Mouse (Mus musculus) lung, postnatal 0 days (tissue): ENCODE measurements at regions not wholly inside any gene's neighbourhood (a gene's known extent, or its start where the extent isn't known, plus 50 kb on each side); places are given as distances from the start of the nearest gene placed in this dataset.

Experiments used
- ATAC-seq: fragments of 200-750 bp; cut with Nextera tagmentation; 2 replicates; pipeline ENCODE4 v1.8.0; 2017; ENCODE audit warnings: moderate library complexity
- DNase-seq: peaks from one replicate; pipeline ENCODE4 v3.0.0-alpha.2; 2016; ENCODE audit warnings: low spot score
- H3K27ac ChIP-seq: fragments of 300-500 bp; sonication (generic); 2 replicates; pipeline ENCODE4 v1.5.1; 2014; ENCODE audit warnings: antibody characterized with exemption, mild to moderate bottlenecking, low read length, mixed read lengths
- H3K27me3 ChIP-seq: fragments of 300-500 bp; sonication (generic); replicated peaks from 2 replicates; pipeline ENCODE4 v1.6.1; 2014; ENCODE audit warnings: low read length, mixed read lengths; ENCODE audit not compliant: insufficient read depth
- H3K36me3 ChIP-seq: fragments of 300-500 bp; sonication (generic); 2 replicates; pipeline ENCODE4 v1.6.1; 2014; ENCODE audit warnings: low read length, mixed read lengths; ENCODE audit not compliant: insufficient read depth
- H3K4me1 ChIP-seq: fragments of 300-500 bp; sonication (generic); 2 replicates; pipeline ENCODE4 v1.6.1; 2014; ENCODE audit warnings: antibody characterized with exemption, low read depth, low read length, mixed read lengths; ENCODE audit not compliant: insufficient read depth
- H3K4me2 ChIP-seq: fragments of 300-500 bp; sonication (generic); replicated peaks from 2 replicates; pipeline ENCODE4 v1.6.1; 2014; ENCODE audit warnings: low read depth, mild to moderate bottlenecking, low read length, moderate library complexity, mixed read lengths
- H3K4me3 ChIP-seq: fragments of 300-500 bp; sonication (generic); 2 replicates; pipeline ENCODE4 v1.5.1; 2014; ENCODE audit warnings: low read depth, low read length
- H3K9ac ChIP-seq: fragments of 300-500 bp; sonication (generic); replicated peaks from 2 replicates; pipeline ENCODE4 v1.6.1; 2014; ENCODE audit warnings: low read depth, mild to moderate bottlenecking
- H3K9me3 ChIP-seq: fragments of 300-500 bp; sonication (generic); 2 replicates; pipeline ENCODE4 v1.6.1; 2016; ENCODE audit warnings: low read length, mixed read lengths
- CTCF ChIP-seq: IDR thresholded peaks from 2 replicates; pipeline ENCODE4 v1.5.1; 2016; ENCODE audit warnings: antibody characterized with exemption, mild to moderate bottlenecking
- EP300 ChIP-seq: IDR thresholded peaks from 2 replicates; pipeline ENCODE4 v1.6.1; 2016; ENCODE audit warnings: antibody characterized with exemption, mild to moderate bottlenecking, control low read depth
- WGBS: fragments of 180-500 bp; shearing (Covaris S2); extraction: QIAGEN DNeasy Blood & Tissue Kit; methylation state at CpG from one replicate; pipeline ENCODE4 v1.1.7; 2014; 5-methylcytosine and 5-hydroxymethylcytosine counted together

- H3K27me3 ChIP-seq, result no peaks in the 10 kb centered on the region
- TF ChIP-seq CTCF (no peak), EP300 (peak; percentile 76)
- WGBS, result 57% methylated on average over 8 of the region's 8 CpGs
- DNase-seq (peak; percentile 87), ATAC-seq (peak; percentile 92)
- H3K9ac ChIP-seq, result no peak overlapping the region
- H3K9me3 ChIP-seq, result no peaks in the 10 kb centered on the region
- H3K36me3 ChIP-seq, result no peaks in the 10 kb centered on the region
- no peak overlapping the region for H3K4me3 ChIP-seq
- H3K4me2 ChIP-seq, result no peak overlapping the region
- H3K27ac ChIP-seq, result peak overlapping the region; percentile 1; the same call in 1 of the 2 replicates
- H3K4me1 ChIP-seq, result no peaks in the 10 kb centered on the region
Observed at GRCm38 (mm10) chr6:100062961-100063360, 224.3 kb downstream of the Rybp start.

- TF ChIP-seq CTCF (no peak), EP300 (no peak)
- WGBS, result 46% methylated on average over 8 of the region's 8 CpGs
- ATAC-seq, result no peak
- no peak overlapping the region for H3K4me3 ChIP-seq
- H3K4me1 ChIP-seq, result no peaks in the 10 kb centered on the region
- no peak overlapping the region for H3K27ac ChIP-seq
- H3K9me3 ChIP-seq, result no peaks in the 10 kb centered on the region
- no peaks in the 10 kb centered on the region for H3K27me3 ChIP-seq
- no peaks in the 10 kb centered on the region for H3K36me3 ChIP-seq
- no peak overlapping the region for H3K4me2 ChIP-seq
- H3K9ac ChIP-seq, result no peak overlapping the region
- DNase-seq, result no peak
Observed at GRCm38 (mm10) chr6:100059803-100060202, 227.5 kb downstream of the Rybp start.

DNA sequence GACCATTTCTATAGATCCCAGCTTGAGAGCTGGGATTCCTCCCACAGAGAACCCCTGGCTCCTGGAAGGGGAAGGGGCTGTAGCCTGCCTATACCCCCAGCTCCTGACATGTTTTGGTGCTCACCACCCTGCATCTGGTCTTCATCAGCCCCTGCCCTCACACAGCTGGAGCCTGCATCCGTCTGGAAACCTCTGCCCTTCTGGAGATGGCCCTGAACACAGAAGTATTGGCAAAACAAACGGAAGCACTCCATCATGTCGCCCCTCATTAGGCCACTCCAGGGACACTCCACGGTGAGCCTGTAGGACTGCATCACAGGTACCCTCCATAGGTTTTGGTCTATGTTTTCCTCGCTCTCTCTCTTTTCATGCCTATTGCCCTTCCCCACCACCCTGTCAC lies 231.3 kb downstream of the Rybp start:
- TF ChIP-seq CTCF, result no peak
- no peak for TF ChIP-seq EP300
- H3K4me2 ChIP-seq, result no peak overlapping the region
- H3K27ac ChIP-seq, result no peak overlapping the region
- ATAC-seq (no peak), DNase-seq (no peak)
- H3K36me3 ChIP-seq, result no peaks in the 10 kb centered on the region
- H3K9me3 ChIP-seq, result no peaks in the 10 kb centered on the region
- WGBS, result 45% methylated on average over 5 of the region's 5 CpGs
- H3K27me3 ChIP-seq, result no peaks in the 10 kb centered on the region
- no peak overlapping the region for H3K9ac ChIP-seq
- no peaks in the 10 kb centered on the region for H3K4me1 ChIP-seq
- H3K4me3 ChIP-seq, result no peak overlapping the region

DNA sequence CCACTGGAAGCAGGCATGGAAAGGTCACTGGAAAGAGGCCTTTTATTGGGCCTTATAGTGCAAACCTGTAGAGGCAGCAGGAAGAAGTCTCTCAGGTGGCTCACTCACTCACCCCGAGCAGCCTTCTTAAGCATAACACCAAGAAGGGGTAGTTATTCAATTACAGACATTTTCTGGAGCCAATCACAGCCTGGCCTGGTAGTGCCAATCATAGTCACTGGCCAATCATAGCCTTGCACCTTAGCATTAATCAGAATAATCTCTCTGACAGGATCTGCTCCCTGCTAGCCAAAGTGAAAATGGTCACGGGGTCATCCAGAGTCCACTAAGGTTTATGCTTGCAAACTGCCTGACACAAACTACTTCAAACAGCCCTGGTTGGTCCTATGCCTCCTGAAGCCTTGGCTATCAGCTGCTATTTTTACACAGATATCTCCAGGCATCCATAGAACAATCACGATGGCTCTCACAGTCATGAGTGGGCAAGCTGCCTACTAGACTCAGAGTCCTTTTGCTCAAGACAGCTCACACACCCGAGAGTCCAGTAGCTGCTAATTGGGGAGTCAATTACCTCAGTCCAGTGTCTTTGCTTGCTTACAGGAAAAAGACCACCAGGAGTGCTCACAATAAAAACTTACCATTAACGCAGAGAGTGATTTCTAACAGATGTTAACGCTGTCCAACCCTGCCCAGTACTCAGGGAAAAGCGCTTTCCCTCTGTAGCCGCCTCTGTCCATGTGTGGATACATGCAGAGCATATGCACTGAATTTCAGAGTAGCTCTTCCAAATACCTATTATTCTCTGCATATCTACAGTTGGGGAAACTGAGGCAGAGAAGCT lies 234.1 kb downstream of the Rybp start:
- no peak for TF ChIP-seq EP300
- TF ChIP-seq CTCF, result no peak
- no peak overlapping the region for H3K9ac ChIP-seq
- H3K4me2 ChIP-seq, result no peak overlapping the region
- no peaks in the 10 kb centered on the region for H3K4me1 ChIP-seq
- H3K9me3 ChIP-seq, result no peaks in the 10 kb centered on the region
- H3K27ac ChIP-seq, result no peak overlapping the region
- H3K27me3 ChIP-seq, result no peaks in the 10 kb centered on the region
- DNase-seq (no peak), ATAC-seq (peak; percentile 44; the same call in 1 of the 2 replicates)
- H3K36me3 ChIP-seq, result no peaks in the 10 kb centered on the region
- H3K4me3 ChIP-seq, result no peak overlapping the region
- WGBS, result 58% methylated on average over 8 of the region's 8 CpGs

- TF ChIP-seq EP300 (no peak), CTCF (no peak)
- no peaks in the 10 kb centered on the region for H3K36me3 ChIP-seq
- H3K4me1 ChIP-seq, result no peaks in the 10 kb centered on the region
- 85% methylated on average over 4 of the region's 4 CpGs for WGBS
- H3K4me3 ChIP-seq, result no peak overlapping the region
- no peaks in the 10 kb centered on the region for H3K27me3 ChIP-seq
- no peaks in the 10 kb centered on the region for H3K9me3 ChIP-seq
- H3K9ac ChIP-seq, result no peak overlapping the region
- no peak overlapping the region for H3K4me2 ChIP-seq
- DNase-seq (no peak), ATAC-seq (no peak)
- no peak overlapping the region for H3K27ac ChIP-seq
Observed at GRCm38 (mm10) chr6:100052406-100052805, 234.9 kb downstream of the Rybp start.

GRCm38 (mm10) chr6:100049036-100049435 lies 238.2 kb downstream of the Rybp start:
- H3K4me1 ChIP-seq, result peaks cover 3% of the 10 kb centered on the region; the same call in 1 of the 2 replicates
- WGBS, result 82% methylated on average over 3 of the region's 3 CpGs
- TF ChIP-seq CTCF (no peak), EP300 (no peak)

More at GRCm38 (mm10) chr6:100049036-100049435, 238.2 kb downstream of the Rybp start:
- Histone ChIP-seq H3K4me2 (no peak overlapping the region), H3K4me3 (no peak overlapping the region), H3K27ac (no peak overlapping the region), H3K9me3 (no peaks in the 10 kb centered on the region), H3K27me3 (no peaks in the 10 kb centered on the region), H3K9ac (no peak overlapping the region), H3K36me3 (no peaks in the 10 kb centered on the region)
- DNase-seq (no peak), ATAC-seq (no peak)
